Mouse (Mus musculus) spleen, adult 2 months (tissue): ENCODE results near the gene Lclat1. TPM values are rescaled to one million over a fixed set of nuclear protein-coding genes. Genes with fewer than 3 reads are reported as not detected.
"Not testable (repeated sequence)": the region's sequence is repeated elsewhere in the genome, so short reads cannot be mapped to it uniquely, and the experiment has no call there.

Experiments
- DNase-seq, 2 experiments: peaks; one replicate each; pipeline versions ENCODE4 v3.0.0 to v3.0.0-alpha.2; 2012 to 2021; ENCODE audit warnings: low spot score in 2 of 2, low read depth in 1 of 2
- H3K27ac ChIP-seq: fragments of 200-500 bp; 2 replicates; pipeline ENCODE4 v1.5.1; 2012; ENCODE audit warnings: low read length, inconsistent platforms; ENCODE audit not compliant: insufficient read depth
- H3K27me3 ChIP-seq: fragments of 200-500 bp; 2 replicates; pipeline ENCODE4 v1.6.1; 2012; ENCODE audit warnings: mild to moderate bottlenecking, moderate library complexity, low read length, inconsistent platforms; ENCODE audit not compliant: control insufficient read depth, insufficient read depth
- H3K36me3 ChIP-seq: fragments of 200-500 bp; 2 replicates; pipeline ENCODE4 v1.6.1; 2012; ENCODE audit warnings: mild to moderate bottlenecking, low read length, inconsistent platforms; ENCODE audit not compliant: control insufficient read depth, insufficient read depth
- H3K4me1 ChIP-seq: fragments of 200-500 bp; 2 replicates; pipeline ENCODE4 v1.6.1; 2011; ENCODE audit warnings: inconsistent platforms; ENCODE audit not compliant: control insufficient read depth, insufficient read depth, insufficient read length
- H3K4me3 ChIP-seq: fragments of 200-500 bp; 2 replicates; pipeline ENCODE4 v1.5.1; 2011; ENCODE audit warnings: mild to moderate bottlenecking, inconsistent platforms; ENCODE audit not compliant: insufficient read depth, insufficient read length; ENCODE audit errors: extremely low read depth
- CTCF ChIP-seq: fragments of 200-500 bp; IDR thresholded peaks from 2 replicates; pipeline ENCODE4 v1.5.1; 2011; ENCODE audit warnings: mild to moderate bottlenecking, inconsistent platforms; ENCODE audit not compliant: insufficient read depth, insufficient read length, insufficient replicate concordance; ENCODE audit errors: extremely low read depth
- POLR2A ChIP-seq: fragments of 200-500 bp; IDR thresholded peaks from 2 replicates; pipeline ENCODE4 v1.6.1; 2011; ENCODE audit warnings: low read depth, low read length, inconsistent platforms
- WGBS: fragments of 180-500 bp; shearing (Covaris S2); methylation state at CpG from one replicate; pipeline ENCODE4 v1.1.7; 2018; 5-methylcytosine and 5-hydroxymethylcytosine counted together
- polyA plus RNA-seq: library from polyadenylated mRNA; depleted of rRNA; stranded (reverse); fragments of >200 nt; gene quantifications from 2 replicates; pipeline ENCODE4 v1.2.3, GENCODE M21; 2012

Lclat1 gene
- polyA plus RNA-seq, 1 experiment = 6.8 TPM

DNA sequence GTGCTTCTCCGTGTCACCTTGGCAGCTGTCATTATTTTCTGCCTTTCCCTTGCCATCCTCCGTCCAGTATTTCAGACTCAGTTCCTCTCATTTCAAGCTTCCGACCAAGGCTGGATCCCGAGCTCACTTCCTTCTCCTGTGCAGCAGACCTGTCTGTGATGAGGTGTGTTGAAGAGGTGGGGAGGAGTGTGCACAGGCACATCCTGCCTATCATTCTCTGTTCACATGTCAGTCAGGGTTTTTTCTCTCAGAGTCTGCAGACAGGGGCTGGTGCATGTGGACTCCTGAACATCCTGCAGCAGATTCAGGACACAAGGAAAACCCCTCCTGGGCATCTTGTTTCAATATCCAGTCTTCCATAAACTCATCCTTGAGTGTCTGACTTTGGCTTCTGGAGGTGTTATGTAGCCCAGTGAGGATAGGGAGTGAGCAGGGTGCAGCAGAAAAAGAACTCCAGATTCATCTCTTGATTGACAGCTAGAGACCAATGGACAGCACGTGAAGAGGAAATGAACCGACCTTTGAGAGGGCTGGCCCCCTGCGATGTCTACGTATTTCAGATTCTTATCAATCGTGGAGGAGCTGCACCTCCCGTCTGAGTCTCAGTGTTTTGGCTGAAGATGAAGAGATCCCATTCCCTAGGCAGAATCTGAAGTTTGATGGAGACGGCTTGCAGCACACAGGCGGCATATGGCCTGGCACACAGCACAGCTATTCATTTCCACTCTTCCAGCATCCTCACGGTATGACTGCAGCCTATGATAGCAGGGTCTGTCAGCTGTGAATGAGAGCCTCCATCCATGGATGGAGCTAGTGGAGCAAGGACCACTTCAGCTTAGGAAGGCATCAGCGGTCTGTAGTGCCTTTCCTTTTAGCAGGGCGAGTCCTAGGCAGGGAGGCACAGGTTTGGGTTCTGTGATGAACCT, 163.3 kb downstream of the Lclat1 start:
- 51% methylated on average over 15 of the region's 15 CpGs for WGBS

DNA sequence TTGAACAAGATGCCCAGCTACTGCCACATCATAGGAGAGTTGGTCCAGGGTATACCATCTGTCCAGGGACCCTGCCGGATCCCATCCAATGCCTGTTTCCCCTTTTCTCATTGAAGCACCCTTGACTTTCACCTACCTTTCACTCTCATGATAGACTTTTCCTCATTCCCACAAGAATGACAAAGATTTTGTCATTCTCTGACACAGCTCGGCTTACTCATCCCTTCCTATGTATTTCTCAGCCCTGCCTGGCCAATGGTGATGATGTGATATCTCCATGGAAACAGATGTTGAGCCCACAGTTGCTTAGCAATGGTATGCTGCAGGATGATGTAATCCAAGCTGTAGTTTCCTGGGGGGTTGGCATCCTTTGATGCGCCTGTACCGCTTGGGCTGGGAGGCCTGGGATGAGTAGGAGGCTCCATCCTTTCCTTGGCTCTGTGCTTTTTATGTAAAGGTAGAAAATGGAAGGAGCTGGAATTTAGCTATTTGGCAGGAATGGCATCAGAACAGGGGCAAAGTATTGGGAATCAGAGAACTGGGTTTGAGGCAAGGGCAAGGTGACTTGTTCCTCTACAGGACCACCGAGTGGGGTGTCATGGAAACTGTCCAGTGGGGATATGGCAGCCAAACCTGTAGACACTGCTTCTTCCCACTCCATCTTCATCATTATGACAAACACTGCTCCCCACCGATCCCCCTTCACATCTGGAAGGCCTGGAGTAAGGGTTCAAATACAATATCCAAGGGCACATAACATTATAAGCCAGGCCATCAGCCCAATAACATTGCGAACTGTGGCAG, 164.2 kb downstream of the Lclat1 start:
- Histone ChIP-seq H3K4me3 (no peak overlapping the region), H3K36me3 (no peaks in the 10 kb centered on the region), H3K27ac (no peak overlapping the region), H3K27me3 (no peaks in the 10 kb centered on the region), H3K4me1 (peaks cover 22% of the 10 kb centered on the region; the same call in 1 of the 2 replicates)
- TF ChIP-seq CTCF (no peak), POLR2A (no peak)
- 94% methylated on average over 7 of the region's 7 CpGs for WGBS
- no peak for DNase-seq

More for the DNA sequence above, 163.3 kb downstream of the Lclat1 start:
- Histone ChIP-seq H3K4me1 (peaks cover 22% of the 10 kb centered on the region; the same call in 1 of the 2 replicates), H3K36me3 (no peaks in the 10 kb centered on the region), H3K4me3 (no peak overlapping the region), H3K27ac (peak overlapping the region; percentile 18), H3K27me3 (no peaks in the 10 kb centered on the region)
- DNase-seq = no peak
- TF ChIP-seq POLR2A (no peak), CTCF (no peak)

DNA sequence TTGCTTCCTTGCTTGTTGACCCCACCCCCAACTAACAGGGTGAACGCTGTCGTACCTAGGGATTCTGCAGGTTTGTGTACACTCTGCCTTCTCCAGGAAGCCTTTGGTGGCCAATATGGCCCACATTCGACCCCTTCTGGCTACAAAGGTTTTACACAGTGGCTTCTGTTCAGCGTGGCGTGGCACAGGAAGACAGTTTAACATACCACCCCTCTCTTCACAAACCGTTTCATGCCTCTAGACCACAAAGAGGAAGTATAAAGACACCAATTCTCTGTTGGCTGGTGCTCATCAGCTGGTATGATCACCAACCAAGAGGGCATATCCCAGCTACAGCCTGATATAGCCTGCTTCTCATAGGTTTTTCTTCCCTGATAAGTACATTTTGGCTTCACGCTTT, 166.0 kb downstream of the Lclat1 start:
- WGBS = 10% methylated on average over 7 of the region's 7 CpGs
- Histone ChIP-seq H3K27ac (peak overlapping the region; percentile 95), H3K4me1 (peaks cover 22% of the 10 kb centered on the region; the same call in 1 of the 2 replicates), H3K4me3 (no peak overlapping the region), H3K27me3 (no peaks in the 10 kb centered on the region), H3K36me3 (no peaks in the 10 kb centered on the region)
- peak; percentile 60 to 83 for DNase-seq
- TF ChIP-seq CTCF (peak; percentile 16; the same call in 1 of the 2 replicates), POLR2A (no peak)

DNA sequence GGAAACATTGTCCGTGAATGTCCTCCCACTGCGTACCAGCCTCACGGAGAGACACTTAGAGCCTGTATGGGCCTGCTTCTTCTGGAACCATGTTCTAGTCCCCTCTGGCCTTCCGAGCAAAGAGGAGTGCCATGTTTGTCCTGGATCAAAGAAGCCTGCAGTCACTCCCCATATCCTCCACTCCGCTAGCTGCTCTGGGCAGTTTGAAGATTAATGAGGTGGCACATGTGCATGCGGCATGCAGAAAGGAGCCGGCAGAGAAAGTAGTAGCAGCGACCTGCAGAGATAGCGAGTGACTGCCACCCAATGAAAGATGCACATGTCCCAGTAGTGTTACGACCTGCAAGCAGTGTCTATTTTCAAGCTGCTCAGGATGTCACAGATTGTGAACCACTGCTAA, 167.3 kb downstream of the Lclat1 start:
- H3K4me3 ChIP-seq = no peak overlapping the region
- no peak for DNase-seq
- peaks cover 26% of the 10 kb centered on the region; the same call in 1 of the 2 replicates for H3K4me1 ChIP-seq
- H3K27ac ChIP-seq = no peak overlapping the region
- no peak for TF ChIP-seq CTCF
- no peak for TF ChIP-seq POLR2A
- WGBS = 87% methylated on average over 10 of the region's 10 CpGs
- H3K27me3 ChIP-seq = no peaks in the 10 kb centered on the region
- H3K36me3 ChIP-seq = no peaks in the 10 kb centered on the region

DNA sequence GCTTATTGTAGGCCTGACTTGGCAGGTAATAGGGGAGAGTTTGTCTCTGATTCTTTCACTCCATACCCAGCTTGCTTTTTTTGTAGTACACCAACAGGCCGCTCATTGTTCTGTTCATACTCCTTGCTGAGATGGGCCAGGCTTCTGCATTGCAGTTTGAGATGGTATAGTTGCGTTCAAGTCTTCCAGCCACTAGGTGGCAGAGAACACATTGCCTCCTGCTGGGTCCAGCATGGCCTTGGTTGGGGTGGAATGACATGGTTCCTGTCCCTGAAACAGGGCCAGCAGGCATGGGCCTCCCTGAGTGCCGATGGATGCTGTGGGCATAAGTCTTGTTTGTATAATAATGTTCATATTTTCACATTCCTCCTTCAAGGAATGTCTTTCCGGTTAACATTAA, 170.0 kb downstream of the Lclat1 start:
- no peak for DNase-seq

DNA sequence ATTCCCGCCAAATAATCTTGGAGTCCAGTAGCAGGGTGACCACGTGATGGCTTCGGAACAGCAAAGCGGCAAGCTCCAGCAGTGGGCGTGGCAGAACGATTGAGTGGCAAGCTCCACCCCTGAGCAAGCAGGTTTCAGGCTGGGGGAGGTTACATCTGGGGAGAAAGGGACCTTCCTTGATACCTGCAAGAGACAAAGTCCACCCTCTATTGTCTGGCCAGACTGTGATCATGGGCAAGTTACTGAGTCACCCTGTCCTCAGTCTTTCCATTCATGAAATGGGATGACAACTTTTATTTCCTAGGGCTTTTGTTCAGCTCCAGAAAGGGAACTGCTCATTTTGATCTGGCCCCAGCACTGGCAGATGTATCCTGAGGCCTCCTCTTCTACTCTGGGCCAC, 174.9 kb downstream of the Lclat1 start:
- DNase-seq, H3K27me3 ChIP-seq, H3K27ac ChIP-seq, H3K4me3 ChIP-seq, H3K36me3 ChIP-seq, H3K4me1 ChIP-seq: not testable (repeated sequence)
- WGBS = 72% methylated on average over 6 of the region's 6 CpGs

More for the DNA sequence above, 170.0 kb downstream of the Lclat1 start:
- Histone ChIP-seq H3K27ac (no peak overlapping the region), H3K36me3 (no peaks in the 10 kb centered on the region), H3K4me3 (no peak overlapping the region), H3K4me1 (peaks cover 8% of the 10 kb centered on the region; the same call in 1 of the 2 replicates), H3K27me3 (no peaks in the 10 kb centered on the region)
- TF ChIP-seq POLR2A (no peak), CTCF (no peak)
- WGBS = 90% methylated on average over 4 of the region's 4 CpGs
